Mouse (Mus musculus): ENCODE results near the gene 4930555G01Rik.
"Not testable (repeated sequence)": the region's sequence is repeated elsewhere in the genome, so short reads cannot be mapped to it uniquely, and the experiment has no call there.

4930555G01Rik gene

GRCm38 (mm10) chr14:5050329-5050728 is at the start of gene 4930555G01Rik:
Gene 4930555G01Rik (plus strand): TSS chr14:5050629.
- DNase-seq, result not testable (repeated sequence)

GRCm38 (mm10) chr14:5015591-5015990 is 34.8 kb upstream of the 4930555G01Rik start, which contains the start of gene Gm3298:
Gene Gm3298 (plus strand): TSS chr14:5015891.
- DNase-seq, result not testable (repeated sequence)

GRCm38 (mm10) chr14:5070611-5071490 is 20.4 kb downstream of the 4930555G01Rik start, which contains the start of gene Gm8281:
Gene Gm8281 (plus strand): TSS chr14:5071040.
- peak; percentile 1 for DNase-seq
